Mouse (Mus musculus) heart, adult 2 months (tissue): ENCODE measurements around the gene Pim3. TPM values are rescaled to one million over a fixed set of nuclear protein-coding genes. Genes with fewer than 3 reads are reported as not detected.

Source experiments
- DNase-seq, 2 experiments: peaks; one replicate each; pipeline ENCODE4 v3.0.0; 2021
- H3K27ac ChIP-seq: fragments of 200-600 bp; 2 replicates; pipeline ENCODE4 v1.8.1; 2022
- H3K27me3 ChIP-seq: fragments of 200-500 bp; 2 replicates; pipeline ENCODE4 v1.6.1; 2012; ENCODE audit warnings: mild to moderate bottlenecking, low read length, inconsistent platforms, mixed read lengths; ENCODE audit not compliant: control insufficient read depth, insufficient read depth
- H3K36me3 ChIP-seq: fragments of 200-500 bp; 2 replicates; pipeline ENCODE4 v1.6.1; 2012; ENCODE audit warnings: low read length, inconsistent platforms; ENCODE audit not compliant: control insufficient read depth, insufficient read depth
- H3K4me1 ChIP-seq: fragments of 200-500 bp; 2 replicates; pipeline ENCODE4 v1.6.1; 2011; ENCODE audit warnings: low read length; ENCODE audit not compliant: control insufficient read depth, insufficient read depth
- H3K4me3 ChIP-seq: fragments of 200-600 bp; 2 replicates; pipeline ENCODE4 v1.8.1; 2022
- H3K79me2 ChIP-seq: fragments of 200-500 bp; replicated peaks from 2 replicates; pipeline ENCODE4 v1.6.1; 2012; ENCODE audit warnings: mild to moderate bottlenecking, inconsistent platforms, low read length, moderate library complexity, mixed read lengths; ENCODE audit not compliant: control insufficient read depth, insufficient read depth
- H3K9ac ChIP-seq: fragments of 200-500 bp; 2 replicates; pipeline ENCODE4 v1.6.1; 2012; ENCODE audit warnings: low read depth, mild to moderate bottlenecking, control low read depth, inconsistent platforms, low read length, mixed read lengths
- CTCF ChIP-seq: fragments of 200-600 bp; IDR thresholded peaks from 2 replicates; pipeline ENCODE4 v1.8.1; 2022; ENCODE audit warnings: antibody characterized with exemption, mild to moderate bottlenecking, moderate library complexity
- EP300 ChIP-seq: fragments of 200-500 bp; IDR thresholded peaks from 2 replicates; pipeline ENCODE4 v1.6.1; 2011; ENCODE audit warnings: low read depth, low read length, control low read depth; ENCODE audit not compliant: insufficient read depth
- POLR2A ChIP-seq: fragments of 200-500 bp; IDR thresholded peaks from 2 replicates; pipeline ENCODE4 v1.6.1; 2011; ENCODE audit warnings: mild to moderate bottlenecking, low read depth, low read length, control low read depth; ENCODE audit not compliant: insufficient read depth
- WGBS: fragments of 180-500 bp; shearing (Covaris S2); methylation state at CpG from one replicate; pipeline ENCODE4 v1.1.7; 2018; 5-methylcytosine and 5-hydroxymethylcytosine counted together
- intact Hi-C: fragments of 180-260 bp; cut with DNase I; formaldehyde crosslinking; loops from one replicate; pipeline ENCODE4 v1.15.1; 2025
- polyA plus RNA-seq: library from polyadenylated mRNA; depleted of rRNA; stranded (reverse); fragments of >200 nt; gene quantifications from 2 replicates; pipeline ENCODE4 v1.2.3, GENCODE M21; 2012
- total RNA-seq, 2 experiments: library from RNA; stranded (reverse); gene quantifications; 2 replicates each; pipeline ENCODE4 v1.2.3; 2021

Pim3 gene
- total and polyA plus RNA-seq, 3 experiments, result 58.8 to 133 (median 95.3) TPM

DNA sequence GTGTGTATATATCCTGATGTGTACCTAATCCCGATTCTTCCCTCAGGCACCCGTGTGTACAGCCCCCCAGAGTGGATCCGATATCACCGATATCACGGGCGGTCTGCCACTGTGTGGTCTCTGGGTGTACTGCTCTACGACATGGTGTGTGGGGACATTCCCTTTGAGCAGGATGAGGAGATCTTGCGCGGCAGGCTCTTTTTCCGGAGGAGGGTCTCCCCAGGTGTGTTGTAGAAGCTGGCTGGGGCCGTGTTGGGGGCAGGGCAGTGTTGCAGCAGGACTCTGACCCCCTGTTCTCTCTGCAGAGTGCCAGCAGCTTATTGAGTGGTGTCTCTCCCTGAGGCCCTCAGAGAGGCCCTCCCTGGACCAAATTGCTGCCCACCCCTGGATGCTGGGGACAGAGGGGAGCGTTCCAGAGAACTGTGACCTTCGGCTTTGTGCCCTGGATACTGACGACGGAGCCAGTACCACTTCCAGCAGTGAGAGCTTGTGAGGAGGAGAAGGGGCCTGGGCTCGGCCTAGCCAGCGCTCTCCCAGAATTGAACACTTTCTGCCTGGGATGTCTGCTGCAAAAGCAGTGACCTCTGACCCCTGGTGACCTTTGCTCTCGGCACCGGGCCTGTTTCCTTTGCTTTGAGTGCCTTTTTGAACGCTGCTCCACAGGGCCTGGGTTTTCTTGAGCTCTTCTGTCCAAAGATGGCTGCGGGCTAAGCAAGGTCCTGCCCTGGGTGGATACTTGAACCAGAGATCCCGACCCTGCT is 2.5 kb downstream of the Pim3 start:
- Histone ChIP-seq H3K27me3 (no peaks in the 10 kb centered on the region), H3K4me3 (peak overlapping the region; percentile 95), H3K4me1 (peaks cover 28% of the 10 kb centered on the region), H3K36me3 (peaks cover 16% of the 10 kb centered on the region), H3K27ac (peak overlapping the region; percentile 98), H3K9ac (peak overlapping the region; percentile 98), H3K79me2 (no peaks in the 10 kb centered on the region)
- 17% methylated on average over 22 of the region's 22 CpGs for WGBS
- 0 out of 2 replicates have a peak, but pooled peaks have one; percentile 9 for TF ChIP-seq POLR2A
- TF ChIP-seq EP300, result 0 out of 2 replicates have a peak, but pooled peaks have one; percentile 10
- TF ChIP-seq CTCF, result peak; percentile 36
- peak; percentile 52 to 66 for DNase-seq
- intact Hi-C loops, result loop anchor here (10.0 kb wide), 1 partner anchor 610 kb away; the partner anchor contains the start of gene Arsa

DNA sequence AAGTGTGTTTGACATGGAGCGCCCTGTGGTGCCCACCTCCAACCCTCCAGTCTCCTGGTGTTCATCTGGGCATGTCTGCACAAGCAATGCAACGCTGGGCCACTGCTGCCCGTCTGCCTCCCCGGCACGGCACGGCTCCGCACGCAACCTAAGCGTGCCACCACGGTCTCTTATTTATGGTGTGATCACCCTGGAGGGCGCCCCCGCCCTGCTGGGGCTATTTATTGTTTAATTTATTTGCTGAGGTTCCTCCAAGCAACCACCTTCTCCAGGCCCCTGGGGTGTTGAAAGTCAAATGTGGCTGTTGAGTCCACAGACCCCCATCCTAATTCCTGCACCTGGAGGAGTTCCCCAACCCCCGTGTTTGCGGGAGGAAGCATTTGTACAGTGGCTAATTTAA is 3.1 kb downstream of the Pim3 start:
- Histone ChIP-seq H3K79me2 (no peaks in the 10 kb centered on the region), H3K4me3 (peak overlapping the region; percentile 95), H3K27me3 (no peaks in the 10 kb centered on the region), H3K9ac (peak overlapping the region; percentile 98), H3K4me1 (peaks cover 32% of the 10 kb centered on the region), H3K36me3 (peaks cover 16% of the 10 kb centered on the region), H3K27ac (peak overlapping the region; percentile 98)
- intact Hi-C loops, result loop anchor here (10.0 kb wide), 1 partner anchor 610 kb away; the partner anchor contains the start of gene Arsa
- 54% methylated on average over 14 of the region's 14 CpGs for WGBS
- no peak for DNase-seq
- TF ChIP-seq CTCF (no peak), EP300 (peak; percentile 4; the same call in 1 of the 2 replicates), POLR2A (no peak; the same call in 1 of the 2 replicates)

DNA sequence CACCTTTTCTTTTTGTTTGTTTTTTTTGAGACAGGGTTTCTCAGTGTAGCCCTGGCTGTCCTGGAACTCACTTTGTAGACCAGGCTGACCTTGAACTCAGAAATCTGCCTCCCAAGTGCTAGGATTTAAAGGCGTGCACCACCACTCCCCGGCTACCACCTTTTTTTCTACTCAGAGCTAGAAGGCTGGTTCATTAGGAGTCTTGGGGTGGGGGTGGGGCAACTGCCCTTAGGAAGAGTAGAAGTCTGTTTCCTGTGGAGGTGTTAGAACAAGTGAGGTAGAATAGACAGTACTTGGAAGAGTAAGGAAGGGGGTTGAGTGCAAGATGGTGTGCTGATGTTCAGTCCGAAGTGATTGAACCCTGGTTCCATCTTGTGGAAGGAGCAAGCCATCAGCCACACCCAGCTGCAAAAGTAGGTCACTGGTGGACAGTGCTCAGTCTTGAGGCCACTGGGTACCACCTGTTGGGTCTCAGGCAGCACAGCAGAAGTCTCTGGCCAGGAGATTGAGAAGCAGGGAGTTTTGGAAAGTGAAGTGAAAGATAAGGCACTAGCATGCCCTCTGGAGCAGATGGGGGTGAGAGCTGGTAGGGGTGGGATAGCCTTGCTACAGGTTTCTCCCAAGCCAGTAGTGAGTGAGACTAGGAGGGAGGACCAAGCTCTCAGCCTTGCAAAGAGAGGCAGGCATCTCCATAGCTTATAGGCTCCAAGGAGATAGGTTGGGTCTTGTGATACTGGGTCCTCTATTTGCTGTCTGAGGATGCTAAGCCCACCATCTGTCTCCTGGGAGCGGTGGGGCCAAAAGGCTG is 4.1 kb downstream of the Pim3 start:
- 39% methylated on average over 4 of the region's 4 CpGs for WGBS
- no peak for TF ChIP-seq CTCF
- peak; percentile 59; the same call in 1 of the 2 replicates for TF ChIP-seq EP300
- 0 out of 2 replicates have a peak, but pooled peaks have one; percentile 7 for TF ChIP-seq POLR2A
- peaks cover 39% of the 10 kb centered on the region for H3K4me1 ChIP-seq

DNA sequence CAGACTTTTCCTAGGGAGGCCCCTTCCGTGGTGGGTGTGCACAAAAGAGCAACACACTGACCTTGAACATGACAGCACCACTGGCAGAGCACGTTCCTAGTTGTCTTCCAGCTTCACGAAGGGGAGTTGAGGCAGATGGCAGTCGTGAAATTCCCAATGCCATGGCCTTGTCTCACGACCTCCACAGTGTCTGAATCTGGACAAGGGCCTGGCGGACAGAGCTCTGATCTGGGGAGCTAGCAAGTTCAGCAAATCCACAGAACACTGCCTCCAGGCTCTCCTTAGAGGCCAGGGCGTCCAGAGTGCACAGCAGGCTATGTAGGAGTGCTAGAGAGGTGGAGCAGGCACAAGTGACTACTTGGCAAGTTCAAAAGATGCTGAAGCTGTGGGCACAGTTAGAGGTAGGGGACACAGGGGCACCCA is 5.0 kb downstream of the Pim3 start:
- H3K4me3 ChIP-seq, result peak overlapping the region; percentile 95
- peaks cover 16% of the 10 kb centered on the region for H3K36me3 ChIP-seq
- no peak for DNase-seq
- TF ChIP-seq EP300, result peak; percentile 22; the same call in 1 of the 2 replicates
- no peak for TF ChIP-seq CTCF
- H3K4me1 ChIP-seq, result peaks cover 34% of the 10 kb centered on the region
- 15% methylated on average over 7 of the region's 7 CpGs for WGBS
- peak overlapping the region; percentile 98 for H3K27ac ChIP-seq
- H3K79me2 ChIP-seq, result no peaks in the 10 kb centered on the region
- intact Hi-C loops, result loop anchor here (10.0 kb wide), 1 partner anchor 608 kb away; the partner anchor contains the start of gene Arsa
- H3K9ac ChIP-seq, result peak overlapping the region; percentile 46
- no peaks in the 10 kb centered on the region for H3K27me3 ChIP-seq

More for the DNA sequence above, 4.1 kb downstream of the Pim3 start:
- Histone ChIP-seq H3K36me3 (peaks cover 16% of the 10 kb centered on the region), H3K27ac (peak overlapping the region; percentile 98), H3K9ac (peak overlapping the region; percentile 39), H3K27me3 (no peaks in the 10 kb centered on the region), H3K4me3 (peak overlapping the region; percentile 95), H3K79me2 (no peaks in the 10 kb centered on the region)
- DNase-seq, result peak in 1 of 2 experiments; percentile 42
- intact Hi-C loops, result loop anchor here (10.0 kb wide), 1 partner anchor 609 kb away; the partner anchor contains the start of gene Arsa

DNA sequence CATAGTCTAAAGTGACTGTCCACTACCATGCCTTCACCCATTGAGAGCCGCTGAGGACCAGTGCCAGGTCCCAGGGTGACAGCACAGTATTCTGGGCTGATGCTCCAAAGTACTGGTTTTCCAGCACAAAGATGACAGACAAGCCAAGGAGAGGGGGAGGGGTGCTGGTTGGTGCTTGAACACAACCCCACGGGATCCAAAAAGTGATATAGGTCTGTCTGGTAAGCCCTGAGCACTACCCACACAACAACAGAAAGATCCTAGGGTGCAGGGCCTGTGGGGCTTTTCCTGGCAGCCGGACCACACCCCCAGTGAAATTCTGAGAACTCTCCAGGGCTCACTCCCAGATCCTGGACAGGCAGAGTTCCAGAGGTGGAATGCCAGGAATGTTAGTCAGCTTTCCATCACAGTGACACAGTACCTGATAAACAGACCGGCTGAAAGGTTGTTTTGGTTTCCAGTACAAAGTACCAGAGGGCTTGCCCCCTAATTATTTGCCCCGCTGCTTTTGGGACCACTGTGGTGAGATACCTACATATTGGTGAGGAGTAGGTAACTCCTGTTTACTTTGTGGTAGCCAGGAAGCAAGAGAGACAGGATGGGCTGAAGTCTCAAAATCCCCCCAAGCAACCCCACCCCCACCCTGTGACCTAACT is 5.5 kb downstream of the Pim3 start:
- Histone ChIP-seq H3K79me2 (no peaks in the 10 kb centered on the region), H3K36me3 (peaks cover 16% of the 10 kb centered on the region), H3K27me3 (no peaks in the 10 kb centered on the region), H3K9ac (peak overlapping the region; percentile 46), H3K4me1 (peaks cover 34% of the 10 kb centered on the region), H3K4me3 (peak overlapping the region; percentile 95; the same call in 1 of the 2 replicates), H3K27ac (peak overlapping the region; percentile 98)
- no peak for TF ChIP-seq CTCF
- 0 out of 2 replicates have a peak, but pooled peaks have one; percentile 35 for TF ChIP-seq POLR2A
- TF ChIP-seq EP300, result peak; percentile 34
- 6% methylated on average over 5 of the region's 5 CpGs for WGBS
- intact Hi-C loops, result loop anchor here (10.0 kb wide), 1 partner anchor 607 kb away; the partner anchor contains the start of gene Arsa
- peak; percentile 81 to 87 for DNase-seq
